Mouse (Mus musculus): ENCODE results near the gene Unc5a. TPM values are rescaled to one million over a fixed set of nuclear protein-coding genes. Genes with fewer than 3 reads are reported as not detected.

Unc5a gene
- polyA plus RNA-seq, 1 experiment: 37.7 TPM

- Histone ChIP-seq H3K27ac (ENCODE audit: insufficient read depth, low read length) (no peak overlapping the region), H3K4me3 (replicated peaks; ENCODE audit: insufficient read depth, low read depth, low read length) (no peak overlapping the region), H3K4me1 (ENCODE audit: control insufficient read depth, insufficient read depth, low read length) (peaks cover 44% of the 10 kb centered on the region), H3K27me3 (ENCODE audit: control insufficient read depth, insufficient read depth, low read length) (no peaks in the 10 kb centered on the region)
- no peak for DNase-seq
- TF ChIP-seq CTCF (IDR thresholded peaks at IDR 0.05; ENCODE audit: borderline replicate concordance, insufficient read depth, low read depth, low read length): no peak
- no peak for TF ChIP-seq POLR2A (IDR thresholded peaks at IDR 0.05; ENCODE audit: borderline replicate concordance, insufficient read depth, low read length)
- WGBS: 67% methylated on average over 9 of the region's 9 CpGs
Measured at GRCm38 (mm10) chr13:54987405-54987804, 38.2 kb downstream of the Unc5a start.

- WGBS: 41% methylated on average over 7 of the region's 7 CpGs
- Histone ChIP-seq H3K27ac (ENCODE audit: insufficient read depth, low read length) (no peak overlapping the region), H3K27me3 (ENCODE audit: control insufficient read depth, insufficient read depth, low read length) (no peaks in the 10 kb centered on the region), H3K4me3 (replicated peaks; ENCODE audit: insufficient read depth, low read depth, low read length) (no peak overlapping the region), H3K4me1 (ENCODE audit: control insufficient read depth, insufficient read depth, low read length) (peaks cover 49% of the 10 kb centered on the region)
- no peak for TF ChIP-seq CTCF (IDR thresholded peaks at IDR 0.05; ENCODE audit: borderline replicate concordance, insufficient read depth, low read depth, low read length)
- no peak for DNase-seq
Measured at GRCm38 (mm10) chr13:54988181-54988760, 39.1 kb downstream of the Unc5a start.

- WGBS: 36% methylated on average over 7 of the region's 7 CpGs
- Histone ChIP-seq H3K27me3 (ENCODE audit: control insufficient read depth, insufficient read depth, low read length) (no peaks in the 10 kb centered on the region), H3K4me3 (replicated peaks; ENCODE audit: insufficient read depth, low read depth, low read length) (no peak overlapping the region), H3K27ac (ENCODE audit: insufficient read depth, low read length) (no peak overlapping the region), H3K4me1 (ENCODE audit: control insufficient read depth, insufficient read depth, low read length) (peaks cover 32% of the 10 kb centered on the region)
- TF ChIP-seq POLR2A (IDR thresholded peaks at IDR 0.05; ENCODE audit: borderline replicate concordance, insufficient read depth, low read length) (no peak), CTCF (IDR thresholded peaks at IDR 0.05; ENCODE audit: borderline replicate concordance, insufficient read depth, low read depth, low read length) (no peak)
- no peak for DNase-seq
Measured at GRCm38 (mm10) chr13:54992215-54992614, 43.0 kb downstream of the Unc5a start.

- no peak for DNase-seq
- H3K4me3 ChIP-seq (replicated peaks; ENCODE audit: insufficient read depth, low read depth, low read length): no peak overlapping the region
- no peaks in the 10 kb centered on the region for H3K27me3 ChIP-seq (ENCODE audit: control insufficient read depth, insufficient read depth, low read length)
- WGBS: 62% methylated on average over 4 of the region's 4 CpGs
- peaks cover 24% of the 10 kb centered on the region for H3K4me1 ChIP-seq (ENCODE audit: control insufficient read depth, insufficient read depth, low read length)
- TF ChIP-seq CTCF (IDR thresholded peaks at IDR 0.05; ENCODE audit: borderline replicate concordance, insufficient read depth, low read depth, low read length) (no peak), POLR2A (IDR thresholded peaks at IDR 0.05; ENCODE audit: borderline replicate concordance, insufficient read depth, low read length) (no peak)
- no peak overlapping the region for H3K27ac ChIP-seq (ENCODE audit: insufficient read depth, low read length)
Measured at GRCm38 (mm10) chr13:54994576-54994975, 45.4 kb downstream of the Unc5a start.

- no peak overlapping the region for H3K27ac ChIP-seq (ENCODE audit: insufficient read depth, low read length)
- H3K4me1 ChIP-seq (ENCODE audit: control insufficient read depth, insufficient read depth, low read length): peaks cover 22% of the 10 kb centered on the region
- no peak for DNase-seq
- TF ChIP-seq CTCF (IDR thresholded peaks at IDR 0.05; ENCODE audit: borderline replicate concordance, insufficient read depth, low read depth, low read length): no peak
- TF ChIP-seq POLR2A (IDR thresholded peaks at IDR 0.05; ENCODE audit: borderline replicate concordance, insufficient read depth, low read length): no peak
- no peak overlapping the region for H3K4me3 ChIP-seq (replicated peaks; ENCODE audit: insufficient read depth, low read depth, low read length)
- H3K27me3 ChIP-seq (ENCODE audit: control insufficient read depth, insufficient read depth, low read length): no peaks in the 10 kb centered on the region
- WGBS: 84% methylated on average over 6 of the region's 6 CpGs
Measured at GRCm38 (mm10) chr13:54995161-54995560, 46.0 kb downstream of the Unc5a start.

- no peak overlapping the region for H3K27ac ChIP-seq (ENCODE audit: insufficient read depth, low read length)
- WGBS: 85% methylated on average over 8 of the region's 8 CpGs
- peaks cover 6% of the 10 kb centered on the region for H3K4me1 ChIP-seq (ENCODE audit: control insufficient read depth, insufficient read depth, low read length)
- no peak for DNase-seq
- no peak overlapping the region for H3K4me3 ChIP-seq (replicated peaks; ENCODE audit: insufficient read depth, low read depth, low read length)
- TF ChIP-seq CTCF (IDR thresholded peaks at IDR 0.05; ENCODE audit: borderline replicate concordance, insufficient read depth, low read depth, low read length): no peak
- no peaks in the 10 kb centered on the region for H3K27me3 ChIP-seq (ENCODE audit: control insufficient read depth, insufficient read depth, low read length)
Measured at GRCm38 (mm10) chr13:54997568-54997967, 48.4 kb downstream of the Unc5a start.

GRCm38 (mm10) chr13:55000433-55000832 lies 51.2 kb downstream of the Unc5a start:
- H3K4me1 ChIP-seq (ENCODE audit: control insufficient read depth, insufficient read depth, low read length): peaks cover 9% of the 10 kb centered on the region; the same call in 1 of the 2 replicates
- TF ChIP-seq POLR2A (IDR thresholded peaks at IDR 0.05; ENCODE audit: borderline replicate concordance, insufficient read depth, low read length): no peak
- H3K27ac ChIP-seq (ENCODE audit: insufficient read depth, low read length): no peak overlapping the region
- no peak overlapping the region for H3K4me3 ChIP-seq (replicated peaks; ENCODE audit: insufficient read depth, low read depth, low read length)
- no peaks in the 10 kb centered on the region for H3K27me3 ChIP-seq (ENCODE audit: control insufficient read depth, insufficient read depth, low read length)
- 73% methylated on average over 10 of the region's 10 CpGs for WGBS
- DNase-seq: no peak

- H3K27me3 ChIP-seq (ENCODE audit: control insufficient read depth, insufficient read depth, low read length): no peaks in the 10 kb centered on the region
- 84% methylated on average over 10 of the region's 10 CpGs for WGBS
- DNase-seq: no peak
- no peak overlapping the region for H3K27ac ChIP-seq (ENCODE audit: insufficient read depth, low read length)
- H3K4me3 ChIP-seq (replicated peaks; ENCODE audit: insufficient read depth, low read depth, low read length): no peak overlapping the region
- H3K4me1 ChIP-seq (ENCODE audit: control insufficient read depth, insufficient read depth, low read length): peaks cover 9% of the 10 kb centered on the region; the same call in 1 of the 2 replicates
- TF ChIP-seq CTCF (IDR thresholded peaks at IDR 0.05; ENCODE audit: borderline replicate concordance, insufficient read depth, low read depth, low read length): no peak
- no peak for TF ChIP-seq POLR2A (IDR thresholded peaks at IDR 0.05; ENCODE audit: borderline replicate concordance, insufficient read depth, low read length)
Measured at GRCm38 (mm10) chr13:55002090-55002489, 52.9 kb downstream of the Unc5a start.
